In the genomic region with DNA sequence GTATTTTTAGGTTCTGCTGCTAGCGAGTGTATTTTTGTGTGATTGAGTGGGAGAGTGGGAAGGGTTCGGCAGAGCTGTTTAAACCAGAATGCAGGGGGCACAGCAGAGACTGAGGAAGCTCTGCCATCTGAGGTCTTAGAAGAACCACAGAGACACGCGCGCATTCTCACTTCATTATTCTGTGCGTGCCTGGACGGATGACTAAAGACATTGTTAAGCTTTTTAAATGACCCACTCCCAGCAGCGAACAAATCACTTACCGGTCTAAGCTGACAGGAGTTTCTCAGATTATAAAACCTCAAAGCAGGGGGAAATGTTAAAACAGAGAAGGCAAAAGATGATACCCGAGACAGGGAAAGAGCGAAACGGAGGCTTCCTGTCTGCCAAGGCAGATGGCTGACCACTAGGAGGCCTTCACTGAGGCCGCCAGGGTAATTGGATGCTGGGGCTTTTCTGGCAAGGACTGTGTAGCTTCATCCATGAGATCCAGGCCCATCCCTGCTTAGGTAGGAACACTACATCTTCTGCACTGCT, we compare ENCODE assay signal across 8 mouse cellular contexts.
DNase-seq lines count a peak whose midpoint lies in the region; ATAC-seq lines count a peak whose summit lies in the region.

No protein-coding gene starts in this region.

- 28% methylated on average over 13 of the region's 13 CpGs for WGBS in kidney, embryonic 14.5 days
- 15% methylated on average over 13 of the region's 13 CpGs for WGBS in embryonic facial prominence, embryonic 13.5 days
- WGBS in heart, embryonic 16.5 days = 51% methylated on average over 13 of the region's 13 CpGs
- 21% methylated on average over 13 of the region's 13 CpGs for WGBS in stomach, embryonic 14.5 days

- peaks cover 4% of the 10 kb centered on the region; the same call in 1 of the 2 replicates for H3K4me1 ChIP-seq in kidney, embryonic 14.5 days (ENCODE audit: control insufficient read depth, insufficient read depth, low read length)
- peaks cover 19% of the 10 kb centered on the region for H3K4me1 ChIP-seq in embryonic facial prominence, embryonic 13.5 days
- peaks cover 2% of the 10 kb centered on the region; the same call in 1 of the 2 replicates for H3K4me1 ChIP-seq in heart, embryonic 16.5 days (ENCODE audit: control insufficient read depth, insufficient read depth, low read length)
- H3K4me1 ChIP-seq in stomach, embryonic 14.5 days (ENCODE audit: control insufficient read depth, insufficient read depth, low read length) = peaks cover 4% of the 10 kb centered on the region; the same call in 1 of the 2 replicates

- DNase-seq in kidney, adult 11 months = no peak
- DNase-seq in layer of hippocampus, postnatal 36 days = peak; percentile 33 to 35
- peak; percentile 51 for DNase-seq in mesoderm, embryonic 11.5 days (ENCODE audit: low read depth, low spot score)
- no peak for DNase-seq in thymus, postnatal 4 days

- no peak for ATAC-seq in kidney, embryonic 14.5 days (ENCODE audit: low FRiP score, low TSS enrichment)
- no peak for ATAC-seq in embryonic facial prominence, embryonic 13.5 days (ENCODE audit: insufficient number of reproducible peaks, insufficient read depth, low FRiP score, low TSS enrichment, low read depth)
- ATAC-seq in heart, embryonic 16.5 days (replicated peaks; ENCODE audit: extremely low read depth, insufficient read depth, low FRiP score) = no peak
- ATAC-seq in stomach, embryonic 14.5 days (ENCODE audit: insufficient number of reproducible peaks, insufficient read depth, low FRiP score, low read depth) = no peak

- peak overlapping the region; percentile 6 for H3K4me2 ChIP-seq in kidney, embryonic 14.5 days (replicated peaks; ENCODE audit: low read depth, low read length)
- peak overlapping the region; percentile 53 for H3K4me2 ChIP-seq in embryonic facial prominence, embryonic 13.5 days
- H3K4me2 ChIP-seq in heart, embryonic 16.5 days (ENCODE audit: low read depth, low read length) = peak overlapping the region; percentile 32
- no peak overlapping the region; the same call in 1 of the 2 replicates for H3K4me2 ChIP-seq in stomach, embryonic 14.5 days (replicated peaks; ENCODE audit: low read depth, low read length)

- H3K9me3 ChIP-seq in kidney, embryonic 14.5 days (ENCODE audit: control insufficient read depth, low read length) = no peaks in the 10 kb centered on the region
- H3K9me3 ChIP-seq in embryonic facial prominence, embryonic 13.5 days = no peaks in the 10 kb centered on the region
- H3K9me3 ChIP-seq in heart, embryonic 16.5 days (replicated peaks; ENCODE audit: control insufficient read depth, low read length) = no peaks in the 10 kb centered on the region
- no peaks in the 10 kb centered on the region for H3K9me3 ChIP-seq in stomach, embryonic 14.5 days (ENCODE audit: control insufficient read depth, low read depth, low read length)

- no peak overlapping the region for H3K9ac ChIP-seq in kidney, embryonic 14.5 days (ENCODE audit: low read depth, low read length)
- peak overlapping the region; percentile 59; the same call in 1 of the 2 replicates for H3K9ac ChIP-seq in embryonic facial prominence, embryonic 13.5 days
- 0 out of 2 replicates have a peak overlapping the region, but pooled peaks have one; percentile 5 for H3K9ac ChIP-seq in heart, embryonic 16.5 days (ENCODE audit: low read length)
- no peak overlapping the region for H3K9ac ChIP-seq in stomach, embryonic 14.5 days (replicated peaks; ENCODE audit: low read depth, low read length)

- 0 out of 2 replicates have a peak overlapping the region, but pooled peaks have one; percentile 0 for H3K4me3 ChIP-seq in kidney, embryonic 14.5 days (ENCODE audit: low read length)
- H3K4me3 ChIP-seq in embryonic facial prominence, embryonic 13.5 days = peak overlapping the region; percentile 16; the same call in 1 of the 2 replicates
- H3K4me3 ChIP-seq in heart, embryonic 16.5 days (ENCODE audit: low read length) = peak overlapping the region; percentile 18; the same call in 1 of the 2 replicates
- peak overlapping the region; percentile 4; the same call in 1 of the 2 replicates for H3K4me3 ChIP-seq in stomach, embryonic 14.5 days (ENCODE audit: low read depth, low read length)

- H3K36me3 ChIP-seq in kidney, embryonic 14.5 days (ENCODE audit: control insufficient read depth, insufficient read depth, low read length) = no peaks in the 10 kb centered on the region
- H3K36me3 ChIP-seq in embryonic facial prominence, embryonic 13.5 days = no peaks in the 10 kb centered on the region
- no peaks in the 10 kb centered on the region for H3K36me3 ChIP-seq in heart, embryonic 16.5 days (ENCODE audit: control insufficient read depth, insufficient read depth)
- no peaks in the 10 kb centered on the region for H3K36me3 ChIP-seq in stomach, embryonic 14.5 days (ENCODE audit: control insufficient read depth, insufficient read depth, low read length)

- H3K27me3 ChIP-seq in kidney, embryonic 14.5 days (ENCODE audit: control insufficient read depth, insufficient read depth, low read length) = no peaks in the 10 kb centered on the region
- peaks cover 3% of the 10 kb centered on the region; the same call in 1 of the 2 replicates for H3K27me3 ChIP-seq in embryonic facial prominence, embryonic 13.5 days
- H3K27me3 ChIP-seq in heart, embryonic 16.5 days (ENCODE audit: control insufficient read depth, insufficient read depth, low read length) = no peaks in the 10 kb centered on the region
- no peaks in the 10 kb centered on the region for H3K27me3 ChIP-seq in stomach, embryonic 14.5 days (ENCODE audit: control insufficient read depth, insufficient read depth, low read length)

- no peak overlapping the region for H3K27ac ChIP-seq in kidney, embryonic 14.5 days (ENCODE audit: low read depth, low read length)
- H3K27ac ChIP-seq in embryonic facial prominence, embryonic 13.5 days = peak overlapping the region; percentile 72
- H3K27ac ChIP-seq in heart, embryonic 16.5 days (ENCODE audit: low read length) = 0 out of 2 replicates have a peak overlapping the region, but pooled peaks have one; percentile 29
- no peak overlapping the region for H3K27ac ChIP-seq in stomach, embryonic 14.5 days (ENCODE audit: low read length)

Comparison
In these comparisons a context has a peak if more than half of its experiments do, and no peak if none do; other contexts are left out.
1. H3K27ac ChIP-seq: peak in embryonic facial prominence, embryonic 13.5 days (single experiment) and heart, embryonic 16.5 days (single experiment); none in kidney, embryonic 14.5 days (single experiment) and stomach, embryonic 14.5 days (single experiment).
2. H3K9ac ChIP-seq: peak in embryonic facial prominence, embryonic 13.5 days (single experiment) and heart, embryonic 16.5 days (single experiment); none in kidney, embryonic 14.5 days (single experiment) and stomach, embryonic 14.5 days (single experiment).
3. DNase-seq: peak in layer of hippocampus, postnatal 36 days (2 of 2) and mesoderm, embryonic 11.5 days (single experiment); none in kidney, adult 11 months (single experiment) and thymus, postnatal 4 days (single experiment).
4. Peak in every context shown above with its lines, with median percentiles within 50 percentile points of each other: H3K4me3 ChIP-seq.